Mouse (Mus musculus): ENCODE data around the gene Pnkp.
"Not testable (repeated sequence)": the region's sequence is repeated elsewhere in the genome, so short reads cannot be mapped to it uniquely, and the experiment has no call there.

The Pnkp gene

GRCm38 (mm10) chr7:44867010-44867702, 10.2 kb downstream of the Pnkp start:
- in situ Hi-C loops (cut with MboI, MseI) = no loop called here

- in situ Hi-C loops (cut with MboI, MseI) = no loop called here
Measured at GRCm38 (mm10) chr7:44867802-44868201, 10.9 kb downstream of the Pnkp start.

- in situ Hi-C loops (cut with MboI, MseI) = no loop called here
Measured at GRCm38 (mm10) chr7:44868465-44868864, 11.5 kb downstream of the Pnkp start.

GRCm38 (mm10) chr7:44868919-44869696, 12.2 kb downstream of the Pnkp start:
- in situ Hi-C loops (cut with MboI, MseI) = no loop called here

- in situ Hi-C loops (cut with MboI, MseI) = no loop called here
Measured at GRCm38 (mm10) chr7:44869697-44870528, 13.0 kb downstream of the Pnkp start, which contains the start of gene Ptov1. TSS of gene Ptov1 (minus strand) at chr7:44869788.

GRCm38 (mm10) chr7:44870614-44871013, 13.7 kb downstream of the Pnkp start:
- in situ Hi-C loops (cut with MboI, MseI) = no loop called here

- in situ Hi-C loops (cut with MboI, MseI) = no loop called here
Measured at GRCm38 (mm10) chr7:44871181-44871580, 14.2 kb downstream of the Pnkp start.

GRCm38 (mm10) chr7:44871774-44872173, 14.8 kb downstream of the Pnkp start:
- in situ Hi-C loops (cut with MboI, MseI) = not testable (repeated sequence)

GRCm38 (mm10) chr7:44877833-44878232, 20.9 kb downstream of the Pnkp start:
- in situ Hi-C loops (cut with MboI, MseI) = no loop called here

GRCm38 (mm10) chr7:44883036-44883435, 26.1 kb downstream of the Pnkp start:
- in situ Hi-C loops (cut with MboI, MseI) = no loop called here

GRCm38 (mm10) chr7:44884637-44885036, 27.7 kb downstream of the Pnkp start:
- in situ Hi-C loops (cut with MboI, MseI) = no loop called here

GRCm38 (mm10) chr7:44886964-44887363, 30.0 kb downstream of the Pnkp start:
- in situ Hi-C loops (cut with MboI, MseI) = no loop called here

- in situ Hi-C loops (cut with MboI, MseI) = no loop called here
Measured at GRCm38 (mm10) chr7:44888256-44889105, 31.5 kb downstream of the Pnkp start.

- in situ Hi-C loops (cut with MboI, MseI) = no loop called here
Measured at GRCm38 (mm10) chr7:44890180-44890579, 33.2 kb downstream of the Pnkp start.

- in situ Hi-C loops (cut with MboI, MseI) = no loop called here
Measured at GRCm38 (mm10) chr7:44890737-44891136, 33.8 kb downstream of the Pnkp start.

- in situ Hi-C loops (cut with MboI, MseI) = no loop called here
Measured at GRCm38 (mm10) chr7:44891611-44892010, 34.7 kb downstream of the Pnkp start.

GRCm38 (mm10) chr7:44892276-44892921, 35.5 kb downstream of the Pnkp start, which contains the start of gene Med25:
TSS of gene Med25 (minus strand) at chr7:44892712.
- in situ Hi-C loops (cut with MboI, MseI) = no loop called here

GRCm38 (mm10) chr7:44893197-44893596, 36.3 kb downstream of the Pnkp start:
- in situ Hi-C loops (cut with MboI, MseI) = no loop called here

- in situ Hi-C loops (cut with MboI, MseI) = no loop called here
Measured at GRCm38 (mm10) chr7:44894175-44894574, 37.2 kb downstream of the Pnkp start.

GRCm38 (mm10) chr7:44895206-44895592, 38.3 kb downstream of the Pnkp start:
- in situ Hi-C loops (cut with MboI, MseI) = no loop called here

Measured in T-helper 17 cell (primary cell).